Mouse (Mus musculus) lung, postnatal 4 days (tissue): ENCODE results near the gene Mapkapk2.
"Not testable (repeated sequence)": the region's sequence is repeated elsewhere in the genome, so short reads cannot be mapped to it uniquely, and the experiment has no call there.

Source experiments
- DNase-seq, 2 experiments: peaks; one replicate each; pipeline ENCODE4 v3.0.0; 2021

Mapkapk2 gene

DNA sequence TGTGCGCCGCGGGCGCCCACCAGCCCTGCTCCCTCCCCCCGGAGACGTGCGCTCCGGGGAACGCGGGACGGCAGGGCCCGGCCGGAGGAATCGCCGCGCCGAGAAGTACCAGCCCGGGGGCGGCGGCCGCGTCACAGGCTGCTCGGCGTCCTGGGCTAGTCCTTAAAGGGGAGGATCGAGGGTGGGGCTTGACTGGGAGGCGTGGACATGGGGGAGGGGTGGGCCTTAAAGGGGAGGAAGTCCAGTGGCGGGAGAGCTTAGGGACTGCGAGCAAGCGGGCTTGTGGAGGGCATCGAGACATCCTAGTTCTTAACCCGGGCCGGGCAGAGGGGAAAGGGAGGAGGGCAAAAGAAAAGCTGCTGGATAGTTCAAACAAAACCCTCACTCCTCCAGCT lies at the start of gene Mapkapk2:
Gene Mapkapk2 (minus strand): TSS at position 127 of the 395 bp plus-strand sequence.
- peak; percentile 93 to 95 for DNase-seq

DNA sequence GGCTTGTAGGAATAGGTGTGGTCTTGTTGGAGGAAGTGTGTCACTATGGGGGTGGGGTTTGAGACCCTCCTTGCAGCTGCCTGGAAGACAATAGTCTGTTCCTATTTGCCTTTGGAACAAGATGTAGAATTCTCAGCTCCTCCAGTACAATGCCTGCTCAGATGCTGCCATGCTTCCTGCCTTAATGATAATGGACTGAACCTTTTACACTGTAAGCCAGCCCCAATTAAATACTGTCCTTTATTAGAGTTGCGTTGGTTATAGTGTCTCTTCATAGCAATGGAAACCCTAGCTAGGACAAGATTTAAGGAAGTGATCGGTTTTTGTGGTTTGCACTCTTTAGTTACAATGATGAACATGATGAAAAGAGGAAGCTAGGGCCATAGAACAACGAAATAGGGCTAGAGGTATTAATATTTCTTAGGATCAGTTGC lies 48.6 kb upstream of the Mapkapk2 start:
- no peak for DNase-seq

DNA sequence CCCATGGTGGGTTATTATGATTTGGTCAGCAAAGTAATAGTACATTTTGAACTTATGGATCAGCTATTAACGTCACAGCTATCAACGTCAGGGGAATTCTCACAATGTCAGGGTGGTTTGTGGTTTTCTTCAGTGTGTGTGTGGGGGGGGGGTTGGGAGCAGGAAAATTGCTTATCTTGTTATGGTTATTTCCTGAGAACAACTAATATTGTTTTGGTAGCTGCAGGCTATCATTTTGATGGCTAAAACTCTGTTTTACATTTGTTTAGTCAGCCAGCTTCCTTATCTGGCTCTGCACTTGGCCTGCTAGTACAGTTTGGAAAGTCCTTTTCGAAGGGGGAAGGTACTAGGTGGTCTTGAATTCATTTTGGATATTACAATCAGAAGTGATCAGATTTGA lies 47.6 kb upstream of the Mapkapk2 start:
- DNase-seq, result not testable (repeated sequence)

DNA sequence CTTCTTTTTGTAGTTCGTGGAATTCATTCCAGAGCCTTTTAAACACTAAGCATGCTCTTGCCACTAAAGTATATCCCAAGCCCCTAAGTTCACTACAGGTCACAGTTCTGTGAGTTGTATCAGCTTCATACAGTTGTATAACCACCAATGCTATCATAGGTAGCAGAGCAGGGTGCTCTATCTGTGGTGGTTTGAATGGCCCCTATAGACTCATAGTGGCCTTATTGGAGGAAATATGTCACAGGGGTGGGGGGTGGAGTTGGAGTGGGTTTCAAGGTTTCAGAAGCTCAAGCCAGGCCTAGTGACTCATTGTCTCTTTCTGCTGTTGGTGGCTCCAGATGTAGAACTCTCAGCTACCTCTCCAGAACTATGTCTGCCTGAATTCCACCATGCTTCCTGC lies 44.8 kb upstream of the Mapkapk2 start:
- no peak for DNase-seq

DNA sequence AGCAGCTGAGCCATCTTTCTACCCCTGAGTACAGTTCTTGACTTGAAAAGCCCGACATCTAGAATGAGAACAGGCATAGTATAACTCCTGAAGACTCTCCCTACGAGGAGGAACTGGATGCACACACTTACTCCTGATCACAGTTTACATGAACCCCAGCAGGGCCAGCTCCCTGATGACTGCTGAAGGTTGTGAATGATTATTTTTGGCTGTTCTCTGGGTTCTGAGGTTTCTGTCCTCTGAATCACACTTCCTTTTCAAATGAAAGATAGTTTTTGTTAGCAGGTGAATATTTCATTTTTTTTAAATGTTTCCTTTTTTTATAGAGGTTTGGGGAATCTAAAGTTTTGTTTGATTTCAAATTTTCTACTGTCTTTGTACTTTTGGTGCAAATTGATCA lies 43.8 kb upstream of the Mapkapk2 start:
- DNase-seq, result no peak

DNA sequence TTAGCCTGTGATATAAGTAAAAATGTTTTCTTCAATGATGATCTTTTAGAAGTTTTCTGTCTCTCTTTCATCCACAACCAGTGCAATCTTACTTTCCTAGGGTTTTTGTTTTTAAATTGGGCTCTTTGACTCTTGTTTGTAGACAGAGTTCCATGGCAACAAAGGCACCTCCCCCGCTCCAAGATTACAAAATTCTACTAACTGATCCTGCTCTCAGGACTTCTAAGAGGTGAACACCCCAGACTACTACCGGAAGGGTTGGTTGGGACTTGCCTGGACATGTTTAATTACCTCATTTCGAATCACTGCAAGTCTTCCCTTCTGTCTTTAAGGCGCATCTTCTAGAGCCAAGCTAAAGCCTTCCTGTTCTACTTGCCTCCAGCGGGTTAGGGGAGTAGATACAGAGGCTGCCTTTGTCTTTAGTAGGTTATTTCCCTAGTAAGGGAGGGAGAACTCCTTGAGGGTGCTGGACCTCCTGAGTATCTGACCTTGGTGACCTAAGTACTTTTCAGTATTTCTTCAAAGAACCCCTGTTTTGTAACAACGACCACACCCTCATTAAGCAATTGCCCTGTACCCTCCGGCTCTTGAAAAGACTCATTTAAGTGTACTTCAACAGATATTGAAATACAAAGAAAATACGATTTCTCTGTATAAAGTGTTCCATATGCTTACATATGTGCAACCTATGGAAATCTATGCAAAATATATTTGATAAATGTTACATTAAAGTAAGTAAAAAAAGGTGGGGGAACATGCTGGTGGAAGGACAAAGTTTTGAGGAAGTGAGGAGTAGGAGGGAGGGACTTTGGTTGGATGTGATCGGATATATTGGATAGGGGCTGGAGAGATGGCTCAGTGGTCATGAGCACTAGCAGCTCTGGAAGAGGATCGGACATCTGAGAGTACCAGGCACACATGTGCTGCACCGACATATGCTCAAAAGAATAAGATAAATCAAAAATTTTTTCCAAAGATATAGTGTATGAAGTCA lies 41.8 kb upstream of the Mapkapk2 start:
- peak in 1 of 2 experiments; percentile 20 for DNase-seq

DNA sequence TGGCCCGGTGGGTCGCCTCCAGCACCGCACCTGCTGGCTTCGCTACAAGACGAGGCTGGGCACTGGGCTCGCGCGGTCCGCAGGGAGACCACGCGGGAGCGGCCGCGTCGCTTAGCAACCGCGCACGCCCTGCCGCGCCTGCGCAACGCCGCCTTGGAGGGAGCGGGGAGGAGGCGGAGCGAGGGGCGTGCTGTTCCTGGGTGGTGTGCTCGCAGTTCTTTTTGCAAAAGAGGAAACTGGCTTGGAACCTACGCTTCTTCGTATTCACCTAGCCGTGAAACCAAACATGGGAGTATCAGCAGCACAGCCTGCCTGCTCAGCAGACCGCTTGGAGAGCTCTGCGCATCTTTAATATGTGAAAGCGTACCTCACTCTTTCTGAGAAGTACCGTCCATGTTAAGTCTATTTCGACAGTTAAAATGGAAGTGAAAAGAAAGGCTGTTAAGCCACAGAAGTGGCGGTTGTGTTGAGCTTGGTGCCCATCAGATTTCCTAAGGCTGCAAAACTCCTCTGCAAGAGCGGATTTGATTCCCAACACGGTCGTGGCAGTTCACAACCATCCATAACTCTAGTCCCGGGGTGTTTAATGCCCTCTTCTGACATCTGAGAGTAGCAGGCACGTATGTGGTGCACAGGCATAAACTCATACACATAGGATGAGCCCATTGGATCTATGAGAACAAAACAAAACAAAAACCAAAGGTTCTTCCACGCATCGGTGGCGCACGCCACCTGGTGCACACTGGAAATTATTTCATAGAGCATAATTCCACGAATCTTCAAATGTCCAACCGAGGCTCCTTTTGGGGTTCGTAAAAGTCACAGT lies 40.8 kb upstream of the Mapkapk2 start, which contains the start of gene Dyrk3:
Gene Dyrk3 (minus strand): TSS at position 150 of the 826 bp plus-strand sequence.
- DNase-seq, result peak; percentile 93 to 94

DNA sequence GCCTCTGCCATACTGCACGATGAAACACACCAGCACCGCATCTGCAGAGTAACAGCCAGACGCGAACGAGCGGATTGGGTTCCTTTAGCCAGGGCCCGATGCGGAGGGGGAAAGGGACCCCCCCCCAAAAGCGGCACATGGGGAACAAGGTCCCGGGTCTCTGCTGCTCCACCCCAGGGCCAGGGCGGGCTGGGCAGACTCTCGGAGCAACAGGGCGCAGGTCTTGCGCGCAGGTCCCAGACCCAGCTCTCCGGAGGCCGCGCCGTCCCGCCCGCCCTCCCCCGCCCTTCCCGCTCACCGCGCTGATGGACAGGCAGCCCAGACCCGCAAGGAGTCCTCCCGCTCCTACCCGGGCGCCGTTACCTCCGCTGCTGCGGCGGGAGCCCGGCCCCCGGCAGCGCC lies 40.1 kb upstream of the Mapkapk2 start:
- DNase-seq, result no peak

DNA sequence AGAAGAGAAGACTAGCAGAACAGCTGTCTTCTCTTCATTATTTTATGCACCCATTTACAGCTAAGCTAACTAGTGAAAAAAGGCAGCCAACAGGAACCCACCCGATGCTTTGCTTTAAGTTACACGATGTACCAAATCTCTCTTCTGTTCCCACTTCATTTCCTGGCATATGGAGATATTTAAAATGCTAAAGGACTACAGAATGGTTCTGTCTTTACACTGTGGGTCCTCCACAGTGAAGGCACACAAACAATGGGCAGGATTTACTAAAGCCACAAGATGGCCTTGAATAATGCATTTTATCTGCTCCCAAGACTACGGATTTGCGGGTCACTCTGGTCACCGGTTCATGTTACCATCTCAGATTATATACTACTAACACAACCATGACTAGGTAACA lies 39.5 kb upstream of the Mapkapk2 start:
- DNase-seq, result no peak

DNA sequence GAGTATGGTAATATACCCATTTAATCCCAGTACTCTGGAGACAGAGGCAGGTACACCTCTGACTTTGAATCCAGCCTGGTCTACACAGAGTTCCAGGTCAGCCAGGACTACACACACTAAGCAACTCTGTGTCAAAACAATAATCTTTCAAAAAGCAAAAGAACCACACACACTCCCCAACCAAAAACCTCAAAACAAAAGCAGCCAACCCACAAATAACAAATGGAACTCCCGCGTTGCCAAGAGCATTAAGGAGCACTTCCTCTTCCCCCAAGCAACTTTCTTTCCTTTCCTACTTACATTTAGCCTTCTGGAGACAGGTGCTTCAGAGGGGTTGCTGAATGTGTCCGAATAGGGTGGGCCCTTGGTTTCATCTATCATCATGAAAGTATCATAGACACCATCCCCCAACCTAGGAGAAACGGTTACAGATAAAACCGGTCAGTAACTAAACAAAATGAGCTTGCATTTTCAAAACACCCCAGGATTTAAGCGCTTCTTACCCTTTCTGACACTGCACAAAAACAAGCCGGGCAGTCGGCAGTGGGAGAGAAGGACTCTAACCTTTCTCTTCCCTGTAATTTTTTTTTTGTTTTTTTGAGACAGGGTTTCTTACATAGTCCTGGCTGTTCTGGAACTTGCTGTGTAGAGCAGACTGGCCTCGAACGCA lies 38.5 kb upstream of the Mapkapk2 start:
- no peak for DNase-seq

DNA sequence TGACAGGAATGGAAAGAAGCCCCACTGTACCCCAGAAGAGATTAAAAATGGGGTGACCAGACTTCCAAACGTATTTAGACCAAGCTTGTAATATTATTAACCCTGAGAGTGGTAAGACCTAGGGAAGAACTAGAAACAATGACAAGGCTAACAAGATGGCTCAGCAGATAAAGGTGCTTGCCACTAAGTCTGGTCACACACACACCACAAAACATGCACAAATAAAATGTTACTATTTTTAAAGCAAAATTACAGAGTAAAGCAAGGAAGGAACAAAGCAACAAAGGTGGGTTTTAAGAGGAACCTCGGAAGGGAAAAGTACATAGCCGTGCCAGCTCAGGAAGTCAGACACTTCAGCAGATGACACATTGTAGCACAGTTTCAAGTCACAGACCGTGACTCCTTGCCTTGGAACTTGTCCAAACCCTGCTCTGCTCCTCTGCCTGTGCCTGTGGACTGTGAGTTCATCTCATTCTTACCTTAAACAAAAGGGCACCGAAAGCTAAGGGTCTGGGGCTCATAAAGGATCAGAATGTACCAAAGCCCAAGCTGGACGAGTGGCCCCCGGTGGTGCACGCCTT lies 37.4 kb upstream of the Mapkapk2 start:
- DNase-seq, result peak; percentile 32 to 33

DNA sequence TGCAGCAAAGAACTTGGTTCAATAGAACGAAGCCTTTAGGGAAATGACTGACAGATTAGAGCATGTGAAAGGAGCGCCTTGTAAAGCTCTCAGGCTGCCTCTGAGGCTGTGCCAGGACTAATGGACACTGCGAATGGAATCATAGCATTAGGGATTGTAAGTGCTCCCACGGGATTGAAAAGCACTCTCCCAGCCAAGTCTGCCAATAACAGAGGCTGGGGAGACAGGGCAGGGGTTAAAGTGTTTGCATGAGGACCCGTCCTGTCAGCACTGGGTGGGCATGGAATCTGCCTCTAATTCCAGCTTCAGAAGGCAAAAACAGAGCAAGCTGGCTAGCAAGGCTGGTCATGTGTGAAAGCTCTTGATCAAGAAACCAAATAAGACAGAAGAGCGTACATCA lies 36.6 kb upstream of the Mapkapk2 start:
- DNase-seq, result no peak

DNA sequence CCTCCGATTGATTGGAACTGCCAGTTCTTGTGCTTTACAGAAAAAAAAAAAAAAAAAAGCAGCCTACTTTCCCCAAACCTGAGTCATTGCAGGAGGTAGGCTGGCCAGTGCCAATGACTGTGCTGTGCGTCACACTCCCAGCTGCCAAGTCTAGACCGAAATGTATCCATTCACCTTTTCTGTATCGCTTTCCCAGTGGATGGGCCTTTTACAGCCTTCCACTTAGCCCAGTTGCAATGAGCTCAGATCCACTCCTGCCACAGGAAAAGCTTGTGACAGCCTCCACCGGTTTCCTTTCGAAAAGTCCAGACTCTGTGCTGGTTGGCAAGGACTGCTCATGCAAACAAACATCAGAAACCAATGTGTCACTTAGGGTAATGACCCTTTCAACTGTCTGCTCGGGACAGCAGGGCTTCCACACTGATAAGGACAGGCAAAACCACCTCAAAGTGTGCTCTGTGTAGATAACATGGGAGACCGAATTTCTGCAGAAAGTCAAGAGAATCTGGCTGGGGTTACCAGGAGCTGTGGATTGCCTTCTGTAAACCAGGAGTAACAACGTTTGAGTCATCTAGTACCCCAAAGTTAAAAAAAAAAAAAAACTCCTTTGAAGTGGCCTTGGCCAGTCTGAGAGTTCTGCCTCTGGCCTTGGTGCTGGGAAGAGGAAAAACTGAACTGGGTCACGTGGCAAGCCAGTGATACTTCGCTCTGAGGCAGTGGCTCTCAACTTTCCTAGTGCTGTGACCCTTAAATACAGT lies 28.5 kb upstream of the Mapkapk2 start:
- no peak for DNase-seq

DNA sequence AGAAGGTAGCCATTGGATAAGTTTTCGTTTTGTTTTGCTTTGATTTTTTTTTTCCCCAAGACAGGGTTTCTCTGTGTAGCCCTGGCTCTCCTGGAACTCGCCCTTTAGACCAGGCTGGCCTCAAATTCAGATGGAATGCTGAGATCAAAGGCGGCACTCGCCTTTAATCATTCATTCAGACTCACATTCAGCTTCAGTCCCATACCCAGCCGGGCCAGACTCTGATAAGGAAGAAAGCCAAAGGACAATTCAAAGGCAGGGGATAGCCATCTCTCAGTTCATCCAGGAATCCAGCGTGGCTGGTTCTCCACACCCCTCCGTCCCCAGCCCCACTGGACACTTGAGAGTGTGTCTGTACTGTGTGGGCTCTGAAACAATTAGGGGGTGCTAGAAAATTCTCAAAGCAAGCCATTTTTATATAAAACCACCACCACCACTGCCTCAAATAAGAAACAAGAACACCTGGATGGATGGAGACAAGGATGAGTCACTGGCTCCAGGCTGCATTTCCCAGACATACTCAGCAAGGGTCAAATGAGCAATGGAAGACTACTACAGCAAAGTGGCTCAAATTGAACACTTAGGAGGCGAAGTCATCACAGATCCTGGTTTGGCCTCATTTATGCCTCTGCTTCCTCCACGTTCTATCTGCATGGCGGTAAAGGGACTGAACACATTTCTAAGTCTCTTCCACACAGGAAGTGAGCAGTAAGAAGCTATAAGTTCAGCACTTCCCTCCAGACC lies 26.1 kb upstream of the Mapkapk2 start:
- no peak for DNase-seq

DNA sequence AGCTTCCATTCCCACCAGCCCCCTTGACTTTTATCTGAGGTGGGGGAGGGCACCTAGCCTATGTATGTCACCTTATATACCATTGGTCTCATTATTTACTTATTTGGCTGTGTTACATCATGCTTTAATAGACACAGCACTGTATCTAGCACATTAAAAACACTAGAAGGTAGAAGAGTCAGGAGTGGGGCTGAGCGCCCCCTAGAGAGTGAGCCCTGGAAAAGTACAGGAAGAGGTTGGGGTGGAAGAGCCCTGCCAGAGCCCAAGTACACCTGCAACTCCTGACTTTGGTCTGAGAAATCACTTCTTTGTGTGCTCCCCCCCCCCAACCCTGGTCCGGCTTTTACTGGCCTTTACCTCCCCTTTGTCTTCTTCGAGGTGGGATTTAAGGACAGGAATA lies 24.4 kb upstream of the Mapkapk2 start:
- DNase-seq, result peak in 1 of 2 experiments; percentile 24

DNA sequence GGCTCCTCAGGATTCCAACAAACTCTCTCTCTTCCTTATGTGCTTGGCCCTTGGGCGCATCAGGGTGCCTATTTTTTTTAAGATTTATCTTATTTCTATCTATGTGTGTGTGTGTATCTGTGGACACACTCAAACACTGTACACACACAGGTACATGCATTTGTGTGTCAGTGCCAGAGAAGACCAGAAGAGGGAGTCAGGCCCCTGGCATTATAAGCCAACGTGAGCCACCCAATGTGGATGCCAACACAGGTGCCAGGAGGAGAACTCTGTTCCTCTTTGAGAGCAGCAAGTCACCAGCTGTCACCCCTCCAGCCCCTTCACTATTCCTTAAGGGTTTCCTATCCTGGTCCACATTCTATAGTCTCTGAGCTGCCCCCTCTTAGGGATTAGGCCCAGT lies 21.4 kb upstream of the Mapkapk2 start:
- DNase-seq, result peak; percentile 37 to 60

DNA sequence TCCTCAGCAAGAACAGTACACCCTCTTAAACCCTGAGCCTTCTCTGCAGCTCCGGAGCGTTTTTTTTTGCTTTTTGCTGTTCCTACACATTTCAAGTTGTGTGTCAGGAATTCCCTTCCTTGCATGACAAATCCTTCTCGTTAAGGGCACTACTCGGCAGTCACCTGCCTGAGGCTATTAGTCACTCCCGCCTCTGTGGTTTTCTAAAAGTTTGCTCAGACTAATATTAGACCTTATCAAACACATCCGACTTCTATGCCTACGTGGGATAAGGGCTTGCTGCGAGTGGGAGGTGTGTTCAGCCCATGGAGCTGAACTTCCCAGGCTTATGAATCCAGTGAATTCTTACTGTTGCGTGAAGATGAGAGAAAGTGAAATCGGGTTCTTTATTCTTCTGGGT lies 20.9 kb upstream of the Mapkapk2 start:
- peak; percentile 21 to 36 for DNase-seq

DNA sequence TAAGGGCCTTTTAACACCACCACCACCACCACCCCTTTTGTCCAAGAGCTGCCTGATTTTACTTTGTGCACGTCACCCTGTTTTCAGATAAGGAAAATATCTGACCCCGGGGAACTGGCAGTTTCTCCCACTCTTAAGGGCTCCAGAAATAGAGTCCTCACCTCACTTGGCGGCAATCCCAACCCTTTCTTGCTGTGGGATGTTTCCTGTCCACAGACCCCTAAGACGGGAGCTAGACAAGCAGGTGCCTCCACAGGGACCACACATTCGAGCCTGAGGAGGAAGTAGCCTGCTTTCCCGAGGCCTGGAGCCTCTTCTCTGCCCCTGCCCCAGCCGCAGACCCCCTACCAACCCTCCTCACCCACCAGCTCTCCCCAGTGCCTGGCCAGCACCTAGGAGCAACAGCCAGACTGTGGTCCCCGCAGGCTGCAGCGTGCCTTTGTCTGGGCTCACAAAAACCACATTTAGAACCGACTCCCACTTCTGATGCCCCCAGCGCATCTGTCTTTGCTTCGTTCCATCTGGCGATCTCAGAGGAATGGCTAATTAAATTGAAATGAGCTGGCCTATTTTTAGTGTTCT lies 18.9 kb upstream of the Mapkapk2 start:
- peak in 1 of 2 experiments; percentile 19 for DNase-seq

DNA sequence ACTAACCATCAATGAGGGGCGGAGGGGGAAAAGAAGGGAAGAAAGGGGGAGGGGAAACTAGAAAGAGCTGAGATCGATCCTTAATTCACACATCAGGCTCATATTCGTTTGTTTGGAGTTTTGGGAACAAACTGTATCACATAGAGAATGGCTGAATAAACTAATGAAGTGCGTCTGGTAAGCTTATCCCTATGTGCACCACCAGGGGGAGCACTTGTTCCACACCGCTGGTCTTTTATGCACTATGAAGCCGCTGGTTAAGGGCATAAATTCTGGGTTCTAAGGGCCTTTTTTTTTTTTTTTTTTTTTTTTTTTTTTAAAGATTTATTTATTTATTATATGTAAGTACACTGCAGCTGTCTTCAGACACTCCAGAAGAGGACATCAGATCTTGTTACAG lies 18.3 kb upstream of the Mapkapk2 start:
- DNase-seq, result peak; percentile 45 to 76

DNA sequence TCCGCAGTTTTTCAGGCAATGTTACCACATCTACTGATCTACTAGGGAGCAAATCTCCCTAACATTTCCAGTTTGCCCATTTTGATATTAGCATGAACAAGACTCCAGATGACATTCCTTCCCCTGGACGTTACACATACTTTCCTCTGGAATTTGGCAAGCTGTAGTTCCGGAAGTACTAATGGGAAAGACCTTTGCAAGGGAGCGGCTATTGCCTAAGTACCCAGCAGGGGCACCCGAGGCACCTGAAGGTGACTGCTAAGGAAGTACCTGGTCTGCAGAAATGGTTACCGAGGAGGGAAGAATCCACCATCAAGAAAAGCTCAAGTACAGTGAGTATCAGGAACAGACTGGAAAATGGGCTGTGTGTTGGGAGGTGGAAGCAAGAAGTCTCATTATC lies 14.9 kb upstream of the Mapkapk2 start:
- DNase-seq, result peak; percentile 76 to 83
